Mouse (Mus musculus): Measurements from ENCODE around the gene Rsrc2.

DNA sequence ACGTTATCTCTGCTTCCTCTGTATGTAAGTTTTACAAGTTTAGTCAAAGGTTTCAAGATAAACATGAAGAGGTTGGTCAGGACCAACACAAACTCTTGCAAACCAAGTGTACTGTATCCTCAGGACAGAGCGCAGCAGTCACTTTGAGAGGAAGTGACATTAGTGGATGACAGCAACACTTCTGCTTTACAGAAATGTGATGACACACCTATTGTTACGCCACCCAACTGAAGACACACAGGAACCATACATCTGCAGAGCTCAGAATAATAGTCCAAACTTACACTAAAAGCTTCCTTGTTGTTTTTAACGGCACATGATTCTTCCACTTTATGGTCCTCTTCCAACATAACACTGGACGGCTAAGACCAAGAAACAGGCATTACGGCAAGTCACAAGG is 35.4 kb downstream of the Rsrc2 start:
- TF ChIP-seq CTCF (conservative IDR thresholded peaks at IDR 0.05; ENCODE audit: low read length) (no peak), NANOG (IDR thresholded peaks at IDR 0.05; ENCODE audit: borderline replicate concordance, low read length) (no peak), POU5F1 (IDR thresholded peaks at IDR 0.05; ENCODE audit: borderline replicate concordance, low read length) (no peak)

Data from E14TG2a.4 (cell line).